Mouse (Mus musculus) limb, embryonic 10.5 days (tissue): Measurements from ENCODE around the gene Svs2. TPM values are rescaled to one million over a fixed set of nuclear protein-coding genes. Genes with fewer than 3 reads are reported as not detected.

Source experiments
- DNase-seq: peaks from one replicate; pipeline ENCODE4 v3.0.0-alpha.2; 2017; ENCODE audit warnings: low spot score
- H3K27ac ChIP-seq: fragments of 300-500 bp; sonication (generic); 2 replicates; pipeline ENCODE4 v1.5.1; 2016; ENCODE audit warnings: mild to moderate bottlenecking
- H3K27me3 ChIP-seq: fragments of 300-500 bp; sonication (generic); 2 replicates; pipeline ENCODE4 v1.6.1; 2016; ENCODE audit warnings: low read depth, mild to moderate bottlenecking; ENCODE audit not compliant: poor library complexity, severe bottlenecking
- H3K36me3 ChIP-seq: fragments of 300-500 bp; sonication (generic); 2 replicates; pipeline ENCODE4 v1.6.1; 2016; ENCODE audit warnings: mild to moderate bottlenecking, moderate library complexity
- H3K4me1 ChIP-seq: fragments of 300-500 bp; sonication (generic); 2 replicates; pipeline ENCODE4 v1.6.1; 2016
- H3K4me3 ChIP-seq: fragments of 300-500 bp; sonication (generic); 2 replicates; pipeline ENCODE4 v1.5.1; 2016; ENCODE audit warnings: mild to moderate bottlenecking, moderate library complexity
- H3K9me3 ChIP-seq: fragments of 300-500 bp; sonication (generic); replicated peaks from 2 replicates; pipeline ENCODE4 v1.6.1; 2016; ENCODE audit warnings: mild to moderate bottlenecking
- WGBS: fragments of 180-500 bp; shearing (Covaris S2); methylation state at CpG from one replicate; pipeline ENCODE4 v1.1.7; 2016; 5-methylcytosine and 5-hydroxymethylcytosine counted together
- polyA plus RNA-seq: library from polyadenylated mRNA; unstranded; fragments of >200 nt; fragmentation: Nextera tagmentation; extraction: Ambion mirVana; gene quantifications from 2 replicates; pipeline ENCODE4 v1.2.1, GENCODE M21; 2016

Gene Svs2
- polyA plus RNA-seq, 1 experiment from 2014 or later: not detected

DNA sequence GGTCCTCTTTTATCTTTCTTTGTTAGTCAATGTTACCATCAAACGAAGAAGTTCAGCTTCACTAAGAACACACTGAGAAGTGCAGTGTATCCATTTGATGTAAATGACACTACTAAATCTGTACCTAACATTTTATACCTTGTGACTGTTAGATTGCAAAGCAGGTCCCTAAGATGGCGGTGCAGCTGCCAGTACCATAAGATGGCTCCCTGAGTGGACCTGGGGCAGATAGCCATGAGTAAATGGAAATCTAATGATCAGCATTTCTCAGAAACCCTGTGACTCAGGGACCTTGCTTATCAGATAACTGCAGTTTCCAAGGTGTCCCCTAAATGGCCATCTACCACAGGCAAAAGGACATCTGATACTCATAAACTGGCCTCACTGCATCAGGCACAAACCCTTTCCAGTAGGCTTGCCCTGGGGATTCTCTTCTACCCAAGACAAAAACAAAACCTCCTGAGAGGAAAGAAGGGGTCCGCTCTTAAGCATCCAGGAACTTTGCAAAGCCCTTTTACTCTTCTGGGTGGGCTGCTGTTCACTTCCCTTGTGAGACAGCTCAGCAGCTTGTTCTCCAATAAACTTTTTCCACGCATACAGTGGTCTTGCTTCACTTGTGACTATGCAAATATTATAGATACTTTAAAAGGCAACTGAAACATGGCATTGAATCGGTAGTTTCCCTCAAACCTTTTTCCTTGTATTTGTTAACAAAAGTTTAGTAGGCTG lies 42.1 kb downstream of the Svs2 start:
- Histone ChIP-seq H3K9me3 (no peaks in the 10 kb centered on the region), H3K27me3 (no peaks in the 10 kb centered on the region), H3K4me3 (no peak overlapping the region), H3K36me3 (no peaks in the 10 kb centered on the region), H3K4me1 (peaks cover 3% of the 10 kb centered on the region; the same call in 1 of the 2 replicates), H3K27ac (no peak overlapping the region)
- WGBS: 92% methylated on average over 5 of the region's 5 CpGs
- DNase-seq: no peak

DNA sequence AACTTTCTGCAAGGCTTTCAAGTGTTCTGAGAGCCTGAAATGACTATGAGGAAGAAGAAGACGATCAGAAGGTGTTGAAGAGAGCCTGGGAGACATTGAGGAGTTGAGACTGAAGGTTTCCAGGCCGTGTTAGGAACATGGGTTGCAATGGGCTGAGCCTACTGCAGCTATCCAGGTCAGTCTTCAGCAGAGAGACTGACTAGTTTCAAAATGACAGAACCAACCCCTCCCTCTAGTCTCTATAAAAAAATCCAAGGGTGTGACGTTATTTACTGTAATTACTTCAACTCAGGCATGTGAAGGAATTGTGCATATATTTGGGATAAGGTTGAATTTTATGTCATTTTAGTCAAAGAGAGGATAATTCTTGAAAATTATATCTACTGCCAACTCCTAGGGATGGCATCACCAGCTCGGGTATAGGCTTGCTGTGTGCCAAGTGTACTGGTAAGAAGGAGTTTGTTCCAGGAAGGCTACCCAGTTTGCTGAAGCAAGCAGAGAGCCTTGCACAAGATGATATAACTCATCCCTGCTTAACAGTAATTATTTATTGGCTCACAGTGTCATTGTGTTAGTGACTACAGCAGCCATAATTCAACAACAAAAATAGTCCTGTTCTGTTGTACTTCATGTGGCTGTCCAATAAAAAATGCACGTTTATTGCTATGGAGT lies 43.2 kb downstream of the Svs2 start:
- no peak for DNase-seq
- Histone ChIP-seq H3K4me1 (peaks cover 3% of the 10 kb centered on the region; the same call in 1 of the 2 replicates), H3K27me3 (no peaks in the 10 kb centered on the region), H3K9me3 (no peaks in the 10 kb centered on the region), H3K4me3 (no peak overlapping the region), H3K36me3 (no peaks in the 10 kb centered on the region), H3K27ac (no peak overlapping the region)
- WGBS: 81% methylated on average over 5 of the region's 5 CpGs

DNA sequence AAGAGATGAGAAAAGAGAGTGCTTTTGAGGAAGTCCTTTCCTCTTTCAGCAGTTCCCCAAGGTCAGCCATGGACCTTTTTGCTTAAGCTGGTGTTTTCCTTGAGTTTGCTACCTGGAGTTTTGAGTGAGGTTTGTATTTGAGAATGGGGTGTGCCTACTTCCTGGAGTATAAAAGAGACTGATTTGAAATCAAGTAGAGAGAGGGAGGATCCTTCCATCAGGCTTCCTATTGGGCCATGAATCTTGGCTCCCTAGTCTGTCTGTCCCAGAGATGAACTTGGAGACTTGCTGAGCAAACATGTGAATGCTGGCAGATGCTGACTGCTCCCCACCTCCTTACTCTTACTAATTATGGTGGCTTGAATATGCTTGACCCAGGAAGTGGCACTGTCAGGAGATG lies 46.0 kb downstream of the Svs2 start:
- no peak overlapping the region for H3K27ac ChIP-seq
- H3K9me3 ChIP-seq: no peaks in the 10 kb centered on the region
- H3K4me1 ChIP-seq: no peaks in the 10 kb centered on the region
- no peaks in the 10 kb centered on the region for H3K27me3 ChIP-seq
- H3K4me3 ChIP-seq: no peak overlapping the region
- H3K36me3 ChIP-seq: no peaks in the 10 kb centered on the region
- no peak for DNase-seq

DNA sequence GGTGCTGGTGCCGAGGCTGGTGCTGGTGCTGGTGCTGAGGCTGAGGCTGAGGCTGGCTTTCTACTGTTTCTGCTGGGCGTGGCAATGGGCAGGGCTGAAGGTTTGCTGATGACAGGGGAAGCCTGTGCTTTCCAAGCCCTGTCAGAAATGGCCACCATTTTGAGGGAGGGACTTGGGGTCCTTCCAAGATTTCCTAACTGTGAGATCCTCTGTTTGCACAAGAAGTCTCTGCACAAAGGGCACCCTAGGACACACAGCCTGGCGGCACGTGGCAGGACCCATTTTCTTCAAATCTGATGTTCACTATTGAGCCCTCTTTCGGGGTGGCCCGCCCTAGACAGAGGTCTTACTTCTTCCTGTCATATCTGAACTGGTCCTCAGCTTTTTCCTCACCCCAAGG lies 47.7 kb downstream of the Svs2 start, which contains the start of gene Wfdc12:
Gene Wfdc12 (minus strand): TSS at position 33 of the 400 bp plus-strand sequence.
- no peaks in the 10 kb centered on the region for H3K9me3 ChIP-seq
- no peak within 1 kb of the TSS for H3K27ac ChIP-seq
- H3K36me3 ChIP-seq: no peaks in the 10 kb centered on the region
- no peaks in the 10 kb centered on the region for H3K27me3 ChIP-seq
- no peaks in the 10 kb centered on the region for H3K4me1 ChIP-seq
- no peak within 1 kb of the TSS for H3K4me3 ChIP-seq
- WGBS: 92% methylated on average over 6 of the region's 6 CpGs
- no peak for DNase-seq

- no peaks in the 10 kb centered on the region for H3K9me3 ChIP-seq
- H3K27me3 ChIP-seq: no peaks in the 10 kb centered on the region
- no peaks in the 10 kb centered on the region for H3K36me3 ChIP-seq
- H3K4me1 ChIP-seq: no peaks in the 10 kb centered on the region; the same call in 1 of the 2 replicates
- WGBS: 34% methylated on average over 5 of the region's 5 CpGs
- no peak overlapping the region for H3K27ac ChIP-seq
- H3K4me3 ChIP-seq: no peak overlapping the region
- DNase-seq: no peak
Measured at GRCm38 (mm10) chr2:164188722-164189121, 49.5 kb downstream of the Svs2 start.

Other genes starting within 250 kb of the Svs2 start
- 307 and 327 TPM in 2 replicates for gene Ywhab, start 243.5 kb downstream of the Svs2 start, polyA plus RNA-seq
- gene Pabpc1l, start 213.0 kb downstream of the Svs2 start, polyA plus RNA-seq: 0.76 and 1.3 TPM in 2 replicates
- 30.4 and 32.8 TPM in 2 replicates for gene Stk4, start 168.1 kb downstream of the Svs2 start, polyA plus RNA-seq
- gene Tomm34, start 167.3 kb downstream of the Svs2 start, polyA plus RNA-seq: 60.3 and 66.4 TPM in 2 replicates
- gene Kcns1, start 67.4 kb downstream of the Svs2 start, polyA plus RNA-seq: 0.15 TPM in 1 of 2 replicates, not detected in the other
- not detected in 2 replicates for gene Wfdc5, start 55.7 kb downstream of the Svs2 start, polyA plus RNA-seq
- gene Wfdc12, start 47.9 kb downstream of the Svs2 start, polyA plus RNA-seq: not detected in 2 replicates
- gene Wfdc15a, start 38.3 kb downstream of the Svs2 start, polyA plus RNA-seq: not detected in 2 replicates
- gene Wfdc15b, start 16.8 kb downstream of the Svs2 start, polyA plus RNA-seq: not detected in 2 replicates
- gene Svs3b, start 18.2 kb upstream of the Svs2 start, polyA plus RNA-seq: not detected in 2 replicates
- gene Svs4, start 40.0 kb upstream of the Svs2 start, polyA plus RNA-seq: not detected in 2 replicates
- not detected in 2 replicates for gene Svs3a, start 50.8 kb upstream of the Svs2 start, polyA plus RNA-seq
- gene Svs6, start 78.3 kb upstream of the Svs2 start, polyA plus RNA-seq: not detected in 2 replicates
- gene Svs5, start 94.3 kb upstream of the Svs2 start, polyA plus RNA-seq: not detected in 2 replicates
- 0.46 TPM in 1 of 2 replicates, not detected in the other for gene Slpi, start 150.6 kb upstream of the Svs2 start, polyA plus RNA-seq
- 0.03 TPM in 1 of 2 replicates, not detected in the other for gene Rbpjl, start 164.7 kb upstream of the Svs2 start, polyA plus RNA-seq
- 0.15 and 3.0 TPM in 2 replicates for gene Matn4, start 166.7 kb upstream of the Svs2 start, polyA plus RNA-seq
- 22.1 and 24.2 TPM in 2 replicates for gene Sdc4, start 205.4 kb upstream of the Svs2 start, polyA plus RNA-seq
- 54.4 and 54.5 TPM in 2 replicates for gene Sys1, start 218.5 kb upstream of the Svs2 start, polyA plus RNA-seq
- gene Gm20458, start 222.5 kb upstream of the Svs2 start, polyA plus RNA-seq: 2.2 and 3.2 TPM in 2 replicates
- gene Trp53tg5, start 235.3 kb upstream of the Svs2 start, polyA plus RNA-seq: not detected in 2 replicates
- 0.70 and 2.1 TPM in 2 replicates for gene Dbndd2, start 247.6 kb upstream of the Svs2 start, polyA plus RNA-seq